20 mouse cellular contexts compared by ENCODE assay signal in the genomic region with DNA sequence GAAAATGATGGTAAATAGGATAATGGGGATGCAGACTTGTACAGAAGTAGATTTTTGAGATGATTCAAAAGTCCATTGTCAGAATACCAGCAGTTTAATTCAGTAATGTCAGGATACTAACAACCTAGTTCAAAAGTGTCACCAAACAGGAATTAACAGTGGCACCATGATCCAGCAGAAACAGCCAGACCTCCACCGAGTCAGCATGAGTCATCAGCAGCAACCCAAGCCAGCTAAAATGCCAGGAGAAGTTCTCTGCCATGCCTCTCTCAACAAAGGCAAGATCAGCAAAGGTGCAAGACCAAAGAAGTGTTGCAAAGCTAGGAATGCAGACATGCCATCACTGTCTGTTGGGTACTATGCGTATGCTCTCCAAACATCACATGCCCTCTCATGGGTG. TPM values are rescaled to one million over a fixed set of nuclear protein-coding genes. Genes with fewer than 3 reads are reported as not detected.
DNase-seq lines count a peak whose midpoint lies in the region; ATAC-seq lines count a peak whose summit lies in the region.
"Had no signal": no experiment of that assay in that cellular context is flagged by ENCODE, and none has a peak within 500 bp of the region (broad histone marks: within the 10 kb centered on the region; RNA-seq: fewer than 3 reads in every experiment).

No protein-coding gene starts in this region.

- peak overlapping the region; percentile 68 for H3K4me3 ChIP-seq in megakaryocyte, embryonic 14.5 days (replicated peaks)
- no peak overlapping the region for H3K4me3 ChIP-seq in liver, embryonic 15.5 days (replicated peaks)
- H3K4me3 ChIP-seq: embryonic facial prominence, embryonic 10.5 days; erythroblast, embryonic 14.5 days; forebrain, embryonic 15.5 days; heart, embryonic 15.5 days; hindbrain, embryonic 13.5 days had no signal

- no peak for ATAC-seq in megakaryocyte, adult 5-6 weeks (ENCODE audit: poor library complexity, severe bottlenecking)
- ATAC-seq in erythroid progenitor cell, adult 5-6 weeks (replicated peaks; ENCODE audit: low FRiP score, poor library complexity, severe bottlenecking): 0 out of 2 replicates have a peak, but pooled peaks have one; percentile 46
- ATAC-seq in liver, embryonic 15.5 days (ENCODE audit: insufficient read depth): 0 out of 2 replicates have a peak, but pooled peaks have one; percentile 34
- ATAC-seq: forebrain, embryonic 15.5 days; hindbrain, postnatal 0 days had no signal

- no peak overlapping the region for H3K9ac ChIP-seq in liver, embryonic 15.5 days
- H3K9ac ChIP-seq: forebrain, embryonic 15.5 days; heart, embryonic 15.5 days; hindbrain, embryonic 13.5 days had no signal

- no peak for DNase-seq in urinary bladder, adult 2 months (ENCODE audit: low spot score)
- no peak for DNase-seq in cerebellum, adult 11-12 months
- DNase-seq in urinary bladder, postnatal 25 days (ENCODE audit: low spot score): no peak
- DNase-seq: adrenal gland, postnatal 10 days; cerebellum, adult 18-20 months; cerebellum, adult 9-11 months; cerebellum, postnatal 36 days; gastrocnemius, postnatal 36 days; heart, adult 11 months; heart, postnatal 14 days had no signal

- no peaks in the 10 kb centered on the region for H3K36me3 ChIP-seq in megakaryocyte, embryonic 14.5 days (replicated peaks; ENCODE audit: low read length)
- no peaks in the 10 kb centered on the region for H3K36me3 ChIP-seq in liver, embryonic 15.5 days (replicated peaks)
- H3K36me3 ChIP-seq: embryonic facial prominence, embryonic 10.5 days; forebrain, embryonic 15.5 days; heart, embryonic 15.5 days; hindbrain, embryonic 13.5 days had no signal

- 0 out of 2 replicates have a peak overlapping the region, but pooled peaks have one; percentile 15 for H3K27ac ChIP-seq in liver, embryonic 15.5 days (replicated peaks)
- H3K27ac ChIP-seq: embryonic facial prominence, embryonic 10.5 days; forebrain, embryonic 15.5 days; heart, embryonic 15.5 days; hindbrain, embryonic 13.5 days; hindbrain, postnatal 0 days had no signal

- H3K4me1 ChIP-seq in megakaryocyte, embryonic 14.5 days: peaks cover 36% of the 10 kb centered on the region
- no peaks in the 10 kb centered on the region for H3K4me1 ChIP-seq in liver, embryonic 15.5 days (replicated peaks)
- H3K4me1 ChIP-seq: embryonic facial prominence, embryonic 10.5 days; forebrain, embryonic 15.5 days; heart, embryonic 15.5 days; hindbrain, embryonic 13.5 days had no signal

- no peak overlapping the region for H3K4me2 ChIP-seq in liver, embryonic 15.5 days
- H3K4me2 ChIP-seq: forebrain, embryonic 15.5 days; heart, embryonic 15.5 days; hindbrain, embryonic 13.5 days had no signal

- 53% methylated on average over 2 of the region's 2 CpGs for WGBS in liver, embryonic 15.5 days (ENCODE audit: insufficient replicate concordance)

- no peaks in the 10 kb centered on the region for H3K27me3 ChIP-seq in megakaryocyte, embryonic 14.5 days (replicated peaks)
- no peaks in the 10 kb centered on the region for H3K27me3 ChIP-seq in liver, embryonic 15.5 days
- H3K27me3 ChIP-seq: forebrain, embryonic 15.5 days; heart, embryonic 15.5 days; hindbrain, embryonic 13.5 days had no signal

- no peaks in the 10 kb centered on the region for H3K9me3 ChIP-seq in megakaryocyte, embryonic 14.5 days
- H3K9me3 ChIP-seq in liver, embryonic 15.5 days (replicated peaks): no peaks in the 10 kb centered on the region
- H3K9me3 ChIP-seq: embryonic facial prominence, embryonic 10.5 days; forebrain, embryonic 15.5 days; heart, embryonic 15.5 days; hindbrain, embryonic 13.5 days had no signal

RNA-seq across cellular contexts. Expression of a gene that starts 22.0 kb away (rescaled TPM):
- polyA plus RNA-seq in megakaryocyte, embryonic 14.5 days (2012; ENCODE audit: insufficient read depth, low replicate concordance): 2.3 and 37.4 TPM in 2 replicates
- 1.3 and 5.0 TPM in 2 replicates for total RNA-seq in megakaryocyte, adult 5-6 weeks (2015)
- 0.55 and 2.0 TPM in 2 replicates for total RNA-seq in megakaryocyte, adult 5-6 weeks (2017)
- 812 and 813 TPM in 2 replicates for total RNA-seq in erythroid progenitor cell, adult 5-6 weeks (2015; ENCODE audit: low replicate concordance)
- 867 and 965 TPM in 2 replicates for total RNA-seq in erythroid progenitor cell, adult 5-6 weeks (2017; ENCODE audit: low replicate concordance)
- polyA plus RNA-seq in liver, embryonic 15.5 days (2015; fragmentation: Nextera tagmentation; extraction: Ambion mirVana): 459 and 464 TPM in 2 replicates
- 1.9 and 2.3 TPM in 2 replicates for polyA plus RNA-seq in urinary bladder, adult 2 months (2012; rRNA removed)

Comparison
In these comparisons a context has a peak if more than half of its experiments do, and no peak if none do; other contexts are left out.
1. RNA of a gene that starts 22.0 kb away (polyA plus RNA-seq): 459 to 464 TPM in liver, embryonic 15.5 days; 2.3 to 37.4 TPM in megakaryocyte, embryonic 14.5 days and 1.9 to 2.3 TPM in urinary bladder, adult 2 months; every median in the first group is over 10 times any median in the second.